Mouse (Mus musculus) olfactory bulb, adult 2 months (tissue): ENCODE measurements around the gene Mrps23.

Experiments
- CTCF ChIP-seq: fragments of 200-500 bp; IDR thresholded peaks from 2 replicates; pipeline ENCODE4 v1.5.1; 2012; ENCODE audit warnings: low read depth, mild to moderate bottlenecking, low read length, moderate library complexity; ENCODE audit not compliant: insufficient read depth
- POLR2A ChIP-seq: fragments of 200-500 bp; IDR thresholded peaks from 2 replicates; pipeline ENCODE4 v1.6.1; 2012; ENCODE audit warnings: mild to moderate bottlenecking, low read depth, low read length, moderate library complexity; ENCODE audit not compliant: insufficient read depth

DNA sequence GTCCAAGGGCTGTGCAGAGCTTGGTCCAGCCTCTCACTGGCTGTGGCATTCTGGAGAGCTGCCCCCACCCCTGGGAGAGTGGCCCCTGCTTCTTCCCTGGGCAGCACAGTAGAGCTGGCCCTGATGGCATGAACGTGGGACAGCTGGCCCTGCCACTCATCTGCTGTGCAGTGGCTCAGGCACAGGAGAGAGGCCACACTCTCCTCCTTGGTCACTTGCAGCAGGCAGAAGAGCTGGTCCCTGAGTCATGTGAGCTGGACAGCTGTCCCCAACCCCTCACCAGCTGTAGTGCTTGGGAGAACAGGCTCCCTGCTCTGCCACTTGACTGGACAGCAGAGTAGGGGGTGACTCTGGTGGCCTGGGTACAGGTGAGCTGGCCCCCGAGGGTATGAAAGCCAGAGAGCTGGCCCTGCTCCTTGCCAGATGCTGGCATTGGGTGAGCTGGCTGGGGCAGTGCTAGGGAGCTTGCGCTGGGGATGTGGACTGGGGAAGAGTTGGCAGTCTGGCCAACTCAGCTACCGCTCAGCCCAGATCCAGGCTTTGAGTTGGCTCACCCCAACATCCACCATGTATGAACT lies 27.1 kb downstream of the Mrps23 start:
- TF ChIP-seq CTCF (no peak), POLR2A (no peak)
